Mouse (Mus musculus): ENCODE results near the gene Reln. TPM values are rescaled to one million over a fixed set of nuclear protein-coding genes. Genes with fewer than 3 reads are reported as not detected.

The Reln gene
- polyA plus RNA-seq, 1 experiment: 0.61 TPM

DNA sequence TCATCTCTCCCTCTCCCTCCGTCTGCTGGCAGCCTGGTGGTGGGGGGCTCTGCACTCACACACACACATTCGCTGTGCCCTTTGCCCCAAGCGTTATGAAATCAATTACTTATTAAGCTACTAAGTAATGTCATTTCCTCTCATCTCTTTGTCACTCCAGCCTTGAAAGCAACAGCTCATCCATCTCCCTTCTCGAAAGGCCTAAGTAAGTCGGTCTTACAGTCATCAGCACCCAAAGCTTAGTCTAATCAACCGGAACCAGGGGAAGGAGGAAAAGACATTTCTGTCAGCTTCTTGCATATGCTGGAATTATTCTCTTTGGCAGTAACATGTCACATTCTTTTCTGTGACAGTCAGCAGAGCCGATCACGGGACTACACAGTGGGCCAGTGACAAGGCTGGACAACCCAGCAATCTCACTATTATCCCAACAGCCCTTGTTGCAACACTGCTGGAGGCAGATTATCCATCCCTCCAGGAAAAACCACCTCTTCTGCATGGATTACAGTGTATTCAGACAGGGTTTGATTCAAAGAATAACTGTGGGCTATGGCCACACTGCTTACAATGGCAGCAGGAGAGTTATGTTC, 149.1 kb downstream of the Reln start:
- Histone ChIP-seq H3K27ac (ENCODE audit: control insufficient read depth, insufficient read depth, low read length) (no peak overlapping the region), H3K36me3 (ENCODE audit: control insufficient read depth, insufficient read depth, low read length) (no peaks in the 10 kb centered on the region), H3K4me1 (replicated peaks; ENCODE audit: control insufficient read depth, insufficient read depth, low read length) (no peaks in the 10 kb centered on the region), H3K4me3 (ENCODE audit: control insufficient read depth, insufficient read depth, low read length) (no peak overlapping the region), H3K27me3 (ENCODE audit: control insufficient read depth, insufficient read depth, low read length) (no peaks in the 10 kb centered on the region)
- 91% methylated on average over 8 of the region's 8 CpGs for WGBS
- no peak for DNase-seq
- TF ChIP-seq POLR2A (IDR thresholded peaks at IDR 0.05; ENCODE audit: control insufficient read depth, extremely low read depth, insufficient read depth, low read length, poor library complexity) (no peak), CTCF (IDR thresholded peaks at IDR 0.05; ENCODE audit: borderline replicate concordance, control insufficient read depth, extremely low read depth, insufficient read depth, low read length, poor library complexity) (no peak)

- Histone ChIP-seq H3K27me3 (ENCODE audit: control insufficient read depth, insufficient read depth, low read length) (no peaks in the 10 kb centered on the region), H3K4me3 (ENCODE audit: control insufficient read depth, insufficient read depth, low read length) (no peak overlapping the region), H3K36me3 (ENCODE audit: control insufficient read depth, insufficient read depth, low read length) (no peaks in the 10 kb centered on the region), H3K27ac (ENCODE audit: control insufficient read depth, insufficient read depth, low read length) (no peak overlapping the region), H3K4me1 (replicated peaks; ENCODE audit: control insufficient read depth, insufficient read depth, low read length) (no peaks in the 10 kb centered on the region)
- WGBS: 94% methylated on average over 7 of the region's 7 CpGs
- TF ChIP-seq CTCF (IDR thresholded peaks at IDR 0.05; ENCODE audit: borderline replicate concordance, control insufficient read depth, extremely low read depth, insufficient read depth, low read length, poor library complexity): no peak
- no peak for TF ChIP-seq POLR2A (IDR thresholded peaks at IDR 0.05; ENCODE audit: control insufficient read depth, extremely low read depth, insufficient read depth, low read length, poor library complexity)
- DNase-seq: no peak
These were observed 152.7 kb downstream of the Reln start for GRCm38 (mm10) chr5:22191784-22192183.

DNA sequence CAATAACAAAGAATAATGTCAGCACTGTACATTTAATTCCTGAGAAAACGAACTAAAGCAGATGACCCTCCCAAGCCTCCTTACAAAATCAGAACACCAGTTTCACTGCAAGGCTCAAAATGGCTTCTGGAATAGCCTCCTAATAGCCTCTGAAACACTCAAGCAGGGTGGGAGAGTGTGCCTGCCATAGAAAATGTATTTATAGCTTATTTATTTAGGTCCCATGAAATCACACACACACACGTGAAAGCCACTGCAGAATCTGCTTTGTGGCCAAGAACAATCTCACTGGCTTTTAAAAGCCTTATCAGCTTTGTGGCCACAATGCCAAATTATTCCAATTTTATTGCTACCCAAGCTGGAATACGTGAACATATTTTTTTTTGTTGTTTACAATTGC, 154.2 kb downstream of the Reln start:
- no peaks in the 10 kb centered on the region for H3K27me3 ChIP-seq (ENCODE audit: control insufficient read depth, insufficient read depth, low read length)
- no peak for TF ChIP-seq POLR2A (IDR thresholded peaks at IDR 0.05; ENCODE audit: control insufficient read depth, extremely low read depth, insufficient read depth, low read length, poor library complexity)
- no peak for TF ChIP-seq CTCF (IDR thresholded peaks at IDR 0.05; ENCODE audit: borderline replicate concordance, control insufficient read depth, extremely low read depth, insufficient read depth, low read length, poor library complexity)
- no peaks in the 10 kb centered on the region for H3K4me1 ChIP-seq (replicated peaks; ENCODE audit: control insufficient read depth, insufficient read depth, low read length)
- H3K27ac ChIP-seq (ENCODE audit: control insufficient read depth, insufficient read depth, low read length): no peak overlapping the region
- no peak overlapping the region for H3K4me3 ChIP-seq (ENCODE audit: control insufficient read depth, insufficient read depth, low read length)
- H3K36me3 ChIP-seq (ENCODE audit: control insufficient read depth, insufficient read depth, low read length): no peaks in the 10 kb centered on the region
- 77% methylated on average over 3 of the region's 3 CpGs for WGBS
- DNase-seq: no peak

DNA sequence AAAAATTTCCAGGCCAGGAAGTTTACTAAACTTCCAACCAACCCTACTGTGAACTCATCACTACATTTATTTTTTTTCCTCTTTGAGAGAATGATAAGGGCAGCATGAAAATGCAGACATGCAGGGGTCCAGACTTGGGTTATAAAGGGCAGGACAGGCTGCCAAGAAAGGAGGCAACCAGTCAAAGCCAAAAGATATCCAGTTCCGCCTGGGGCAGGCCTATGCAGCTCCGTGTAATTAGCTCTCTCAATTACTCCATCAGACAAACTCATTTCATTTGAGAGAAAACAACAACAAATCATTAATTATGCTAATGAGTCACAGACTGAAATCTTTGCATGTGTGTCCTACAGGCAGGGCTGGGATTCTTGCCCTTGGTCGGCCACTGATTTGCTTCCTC, 156.9 kb downstream of the Reln start:
- WGBS: 88% methylated on average over 3 of the region's 3 CpGs
- H3K36me3 ChIP-seq (ENCODE audit: control insufficient read depth, insufficient read depth, low read length): no peaks in the 10 kb centered on the region
- H3K27me3 ChIP-seq (ENCODE audit: control insufficient read depth, insufficient read depth, low read length): no peaks in the 10 kb centered on the region
- H3K4me1 ChIP-seq (replicated peaks; ENCODE audit: control insufficient read depth, insufficient read depth, low read length): no peaks in the 10 kb centered on the region
- H3K27ac ChIP-seq (ENCODE audit: control insufficient read depth, insufficient read depth, low read length): no peak overlapping the region
- TF ChIP-seq CTCF (IDR thresholded peaks at IDR 0.05; ENCODE audit: borderline replicate concordance, control insufficient read depth, extremely low read depth, insufficient read depth, low read length, poor library complexity) (no peak), POLR2A (IDR thresholded peaks at IDR 0.05; ENCODE audit: control insufficient read depth, extremely low read depth, insufficient read depth, low read length, poor library complexity) (no peak)
- H3K4me3 ChIP-seq (ENCODE audit: control insufficient read depth, insufficient read depth, low read length): no peak overlapping the region
- DNase-seq: no peak

DNA sequence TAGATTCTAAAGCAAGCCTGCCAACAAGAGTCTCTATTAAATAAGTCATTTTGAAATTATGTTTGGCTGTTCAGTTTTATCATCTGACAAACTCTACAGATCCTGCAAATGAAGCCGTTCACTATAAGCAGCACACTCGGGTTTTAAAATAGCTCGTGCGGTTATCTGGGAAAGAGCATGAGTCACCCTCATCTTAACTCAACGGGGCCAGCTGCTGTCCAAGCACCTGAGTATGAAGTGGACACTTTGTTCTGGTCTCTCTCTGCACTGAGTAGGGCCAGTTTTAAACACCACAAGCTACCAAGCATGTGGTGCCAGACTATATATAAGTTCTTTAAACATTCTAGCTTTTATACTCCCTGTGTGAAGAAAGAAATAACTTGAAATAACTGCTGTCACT, 168.0 kb downstream of the Reln start:
- Histone ChIP-seq H3K4me3 (ENCODE audit: control insufficient read depth, insufficient read depth, low read length) (no peak overlapping the region), H3K27ac (ENCODE audit: control insufficient read depth, insufficient read depth, low read length) (no peak overlapping the region), H3K36me3 (ENCODE audit: control insufficient read depth, insufficient read depth, low read length) (no peaks in the 10 kb centered on the region), H3K27me3 (ENCODE audit: control insufficient read depth, insufficient read depth, low read length) (no peaks in the 10 kb centered on the region), H3K4me1 (replicated peaks; ENCODE audit: control insufficient read depth, insufficient read depth, low read length) (no peaks in the 10 kb centered on the region)
- 88% methylated on average over 5 of the region's 5 CpGs for WGBS
- DNase-seq: no peak
- TF ChIP-seq POLR2A (IDR thresholded peaks at IDR 0.05; ENCODE audit: control insufficient read depth, extremely low read depth, insufficient read depth, low read length, poor library complexity) (no peak), CTCF (IDR thresholded peaks at IDR 0.05; ENCODE audit: borderline replicate concordance, control insufficient read depth, extremely low read depth, insufficient read depth, low read length, poor library complexity) (no peak)

DNA sequence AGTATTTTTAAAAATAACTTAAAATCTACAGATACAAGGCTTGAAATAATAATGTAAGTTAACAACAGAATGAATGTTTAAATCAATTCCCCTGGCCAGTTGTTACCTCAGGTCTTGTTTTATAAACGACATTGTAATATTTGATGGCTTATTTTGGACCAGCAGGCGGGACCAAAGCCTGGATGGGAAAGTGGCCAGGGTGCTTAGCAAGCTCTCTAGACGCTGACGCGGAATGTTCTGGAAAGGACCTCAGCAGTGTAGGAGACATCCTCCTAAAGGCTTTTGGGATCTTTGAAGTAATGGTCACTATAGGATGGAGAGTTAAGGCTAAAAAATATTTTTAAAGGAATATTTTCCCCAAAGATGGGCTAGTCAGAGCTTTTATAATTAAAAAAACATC, 173.2 kb downstream of the Reln start:
- Histone ChIP-seq H3K27me3 (ENCODE audit: control insufficient read depth, insufficient read depth, low read length) (no peaks in the 10 kb centered on the region), H3K4me3 (ENCODE audit: control insufficient read depth, insufficient read depth, low read length) (no peak overlapping the region), H3K4me1 (replicated peaks; ENCODE audit: control insufficient read depth, insufficient read depth, low read length) (no peaks in the 10 kb centered on the region), H3K27ac (ENCODE audit: control insufficient read depth, insufficient read depth, low read length) (no peak overlapping the region), H3K36me3 (ENCODE audit: control insufficient read depth, insufficient read depth, low read length) (no peaks in the 10 kb centered on the region)
- TF ChIP-seq CTCF (IDR thresholded peaks at IDR 0.05; ENCODE audit: borderline replicate concordance, control insufficient read depth, extremely low read depth, insufficient read depth, low read length, poor library complexity): no peak
- no peak for TF ChIP-seq POLR2A (IDR thresholded peaks at IDR 0.05; ENCODE audit: control insufficient read depth, extremely low read depth, insufficient read depth, low read length, poor library complexity)
- DNase-seq: no peak
- WGBS: 89% methylated on average over 5 of the region's 5 CpGs

All from thymus, adult 2 months (tissue).